ENCODE assay signal across 30 mouse cellular contexts in genomic region chr5:72443007-72443406, GRCm38 (mm10).
DNase-seq lines count a peak whose midpoint lies in the region; ATAC-seq lines count a peak whose summit lies in the region.
"Had no signal": no experiment of that assay in that cellular context is flagged by ENCODE, and none has a peak within 500 bp of the region (broad histone marks: within the 10 kb centered on the region; RNA-seq: fewer than 3 reads in every experiment).

No protein-coding gene starts in this region.

- H3K4me1 ChIP-seq in heart, embryonic 12.5 days (replicated peaks), result peaks cover 15% of the 10 kb centered on the region
- no peaks in the 10 kb centered on the region for H3K4me1 ChIP-seq in intestine, embryonic 15.5 days (replicated peaks)
- H3K4me1 ChIP-seq in midbrain, embryonic 10.5 days, result no peaks in the 10 kb centered on the region
- H3K4me1 ChIP-seq: forebrain, embryonic 10.5 days; forebrain, embryonic 15.5 days; hindbrain, embryonic 10.5 days; hindbrain, embryonic 15.5 days; kidney, embryonic 15.5 days; lung, embryonic 15.5 days; midbrain, embryonic 12.5 days; neural tube, embryonic 12.5 days had no signal

- ATAC-seq in heart, embryonic 12.5 days (ENCODE audit: insufficient number of reproducible peaks, low FRiP score), result no peak
- no peak for ATAC-seq in intestine, embryonic 15.5 days
- ATAC-seq: forebrain, embryonic 15.5 days; inflammation-experienced regulatory T-cells, adult 6 months had no signal

- no peak overlapping the region for H3K9ac ChIP-seq in heart, embryonic 12.5 days
- no peak overlapping the region for H3K9ac ChIP-seq in intestine, embryonic 15.5 days
- H3K9ac ChIP-seq: embryonic facial prominence, embryonic 13.5 days; forebrain, embryonic 15.5 days; hindbrain, embryonic 15.5 days; kidney, embryonic 15.5 days; lung, embryonic 15.5 days; midbrain, embryonic 12.5 days; neural tube, embryonic 12.5 days had no signal

- H3K4me2 ChIP-seq in heart, embryonic 12.5 days, result no peak overlapping the region
- H3K4me2 ChIP-seq in intestine, embryonic 15.5 days (replicated peaks), result no peak overlapping the region
- H3K4me2 ChIP-seq: embryonic facial prominence, embryonic 13.5 days; forebrain, embryonic 15.5 days; hindbrain, embryonic 15.5 days; kidney, embryonic 15.5 days; liver, embryonic 11.5 days; lung, embryonic 15.5 days; midbrain, embryonic 12.5 days; neural tube, embryonic 12.5 days had no signal

- H3K27ac ChIP-seq in heart, embryonic 12.5 days (ENCODE audit: poor library complexity, severe bottlenecking), result 0 out of 2 replicates have a peak overlapping the region, but pooled peaks have one; percentile 7
- H3K27ac ChIP-seq in intestine, embryonic 15.5 days, result no peak overlapping the region
- no peak overlapping the region for H3K27ac ChIP-seq in midbrain, embryonic 10.5 days (replicated peaks)
- H3K27ac ChIP-seq: embryonic facial prominence, embryonic 13.5 days; forebrain, embryonic 10.5 days; forebrain, embryonic 15.5 days; hindbrain, embryonic 10.5 days; hindbrain, embryonic 15.5 days; kidney, embryonic 15.5 days; layer of hippocampus, adult 2 months; lung, embryonic 15.5 days; midbrain, embryonic 12.5 days; neural tube, embryonic 12.5 days had no signal

- WGBS in heart, embryonic 12.5 days, result 68% methylated on average over 4 of the region's 4 CpGs
- 76% methylated on average over 4 of the region's 4 CpGs for WGBS in intestine, embryonic 15.5 days
- 88% methylated on average over 4 of the region's 4 CpGs for WGBS in midbrain, embryonic 10.5 days

- no peaks in the 10 kb centered on the region for H3K36me3 ChIP-seq in heart, embryonic 12.5 days
- H3K36me3 ChIP-seq in intestine, embryonic 15.5 days, result no peaks in the 10 kb centered on the region
- H3K36me3 ChIP-seq in midbrain, embryonic 10.5 days, result no peaks in the 10 kb centered on the region
- H3K36me3 ChIP-seq: embryonic facial prominence, embryonic 13.5 days; forebrain, embryonic 10.5 days; forebrain, embryonic 15.5 days; G1E; hindbrain, embryonic 10.5 days; hindbrain, embryonic 15.5 days; kidney, embryonic 15.5 days; lung, embryonic 15.5 days; midbrain, embryonic 12.5 days; neural tube, embryonic 12.5 days had no signal

- DNase-seq in adrenal gland, postnatal 10 days, result peak; percentile 9
- no peak for DNase-seq in adrenal gland, adult 8-10 months
- no peak for DNase-seq in heart, adult 8-10 months (ENCODE audit: low spot score)
- DNase-seq in adipocyte (ENCODE audit: low spot score), result peak; percentile 14
- peak; percentile 39 for DNase-seq in heart, postnatal 4 days
- DNase-seq in midbrain, embryonic 10.5 days (ENCODE audit: low spot score), result no peak
- DNase-seq: cerebellum, adult 11-12 months; cerebellum, adult 9-11 months; kidney, adult 18-20 months; kidney, postnatal 36 days; left cerebral cortex, postnatal 4 days; right cerebral cortex, adult 18-20 months; spleen, adult 18-20 months; thymus, postnatal 14 days had no signal

- H3K4me3 ChIP-seq in heart, embryonic 12.5 days, result no peak overlapping the region
- H3K4me3 ChIP-seq in intestine, embryonic 15.5 days (replicated peaks), result no peak overlapping the region
- H3K4me3 ChIP-seq in midbrain, embryonic 10.5 days, result no peak overlapping the region
- H3K4me3 ChIP-seq: embryonic facial prominence, embryonic 13.5 days; forebrain, embryonic 10.5 days; forebrain, embryonic 15.5 days; hindbrain, embryonic 10.5 days; hindbrain, embryonic 15.5 days; kidney, embryonic 15.5 days; layer of hippocampus, adult 2 months; lung, embryonic 15.5 days; midbrain, embryonic 12.5 days; myocyte; neural tube, embryonic 12.5 days had no signal

- H3K27me3 ChIP-seq in heart, embryonic 12.5 days (replicated peaks), result no peaks in the 10 kb centered on the region
- no peaks in the 10 kb centered on the region for H3K27me3 ChIP-seq in intestine, embryonic 15.5 days (replicated peaks)
- H3K27me3 ChIP-seq in midbrain, embryonic 10.5 days (ENCODE audit: low read depth, poor library complexity, severe bottlenecking), result no peaks in the 10 kb centered on the region
- H3K27me3 ChIP-seq: embryonic facial prominence, embryonic 13.5 days; forebrain, embryonic 15.5 days; hindbrain, embryonic 15.5 days; kidney, embryonic 15.5 days; lung, embryonic 15.5 days; midbrain, embryonic 12.5 days; neural tube, embryonic 12.5 days had no signal

- H3K9me3 ChIP-seq in heart, embryonic 12.5 days (replicated peaks), result no peaks in the 10 kb centered on the region
- no peaks in the 10 kb centered on the region for H3K9me3 ChIP-seq in intestine, embryonic 15.5 days
- no peaks in the 10 kb centered on the region for H3K9me3 ChIP-seq in midbrain, embryonic 10.5 days (replicated peaks)
- H3K9me3 ChIP-seq: embryonic facial prominence, embryonic 13.5 days; forebrain, embryonic 10.5 days; forebrain, embryonic 15.5 days; G1E; hindbrain, embryonic 10.5 days; hindbrain, embryonic 15.5 days; kidney, embryonic 15.5 days; lung, embryonic 15.5 days; midbrain, embryonic 12.5 days; neural tube, embryonic 12.5 days had no signal

Comparison
In these comparisons a context has a peak if more than half of its experiments do, and no peak if none do; other contexts are left out.
1. DNase-seq: peak in adrenal gland, postnatal 10 days (single experiment), adipocyte (single experiment) and heart, postnatal 4 days (single experiment); none in adrenal gland, adult 8-10 months (single experiment), heart, adult 8-10 months (single experiment) and midbrain, embryonic 10.5 days (single experiment).